Mouse (Mus musculus): ENCODE results near the gene Dph1.
"Not testable (repeated sequence)": the region's sequence is repeated elsewhere in the genome, so short reads cannot be mapped to it uniquely, and the experiment has no call there.

The Dph1 gene

DNA sequence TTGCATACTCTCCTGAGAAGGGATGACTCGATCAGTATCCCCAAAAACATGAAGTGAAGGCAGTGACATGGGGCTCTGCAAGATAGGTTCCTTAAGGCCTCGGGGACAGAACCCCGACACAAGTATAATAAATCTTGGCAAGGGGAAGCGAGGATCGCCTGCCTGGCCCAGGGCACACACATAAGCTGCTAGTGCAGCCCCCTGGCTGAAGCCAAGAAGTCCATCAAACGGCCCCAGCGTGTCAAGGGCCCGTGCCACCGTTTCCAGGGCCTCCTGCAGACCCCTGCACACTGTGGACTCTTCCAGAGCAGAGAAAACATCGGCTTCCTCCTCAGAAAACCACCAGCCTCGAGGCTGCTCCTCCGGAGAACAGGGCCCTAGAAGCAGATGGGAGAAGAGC, 13.0 kb downstream of the Dph1 start:
- in situ Hi-C loops (cut with MboI; ENCODE audit: low sequenced_read_pairs): no loop called here

DNA sequence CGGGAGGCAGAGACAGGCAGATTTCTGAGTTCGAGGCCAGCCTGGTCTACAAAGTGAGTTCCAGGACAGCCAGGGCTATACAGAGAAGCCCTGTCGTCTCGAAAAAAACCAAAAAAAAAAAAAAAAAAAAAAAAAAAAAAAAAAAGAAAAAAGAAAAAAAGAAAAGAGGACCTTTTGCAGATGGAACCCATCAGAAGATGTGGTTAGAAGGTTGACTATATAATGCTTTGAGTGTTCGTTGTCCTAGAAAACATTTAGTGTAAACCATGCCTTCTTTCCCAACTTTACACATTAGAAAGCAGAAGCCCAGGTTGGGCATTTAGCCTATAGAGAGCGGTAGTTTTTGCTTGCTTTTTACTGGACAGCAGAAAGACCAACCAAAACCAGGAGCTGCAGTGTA, 16.5 kb downstream of the Dph1 start:
- in situ Hi-C loops (cut with MboI; ENCODE audit: low sequenced_read_pairs): not testable (repeated sequence)

DNA sequence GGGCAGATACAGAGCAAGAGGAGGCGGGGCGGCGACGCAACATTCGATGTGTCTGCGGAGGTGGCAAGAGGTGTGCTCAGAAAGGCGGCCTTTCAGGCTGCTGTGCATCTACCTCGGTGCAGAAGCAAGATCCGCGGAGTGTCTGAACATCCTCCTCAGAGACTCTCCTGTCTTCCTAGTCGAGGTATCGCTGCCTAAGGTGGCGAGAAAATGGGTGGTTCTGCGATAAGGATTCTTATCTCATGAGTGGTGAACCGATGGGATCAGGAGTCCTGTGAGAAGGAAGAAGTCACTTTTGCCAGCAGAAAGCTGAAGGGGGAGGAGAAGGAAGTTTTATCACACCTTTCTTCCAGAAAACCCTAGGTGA, 17.3 kb downstream of the Dph1 start:
- in situ Hi-C loops (cut with MboI; ENCODE audit: low sequenced_read_pairs): no loop called here

DNA sequence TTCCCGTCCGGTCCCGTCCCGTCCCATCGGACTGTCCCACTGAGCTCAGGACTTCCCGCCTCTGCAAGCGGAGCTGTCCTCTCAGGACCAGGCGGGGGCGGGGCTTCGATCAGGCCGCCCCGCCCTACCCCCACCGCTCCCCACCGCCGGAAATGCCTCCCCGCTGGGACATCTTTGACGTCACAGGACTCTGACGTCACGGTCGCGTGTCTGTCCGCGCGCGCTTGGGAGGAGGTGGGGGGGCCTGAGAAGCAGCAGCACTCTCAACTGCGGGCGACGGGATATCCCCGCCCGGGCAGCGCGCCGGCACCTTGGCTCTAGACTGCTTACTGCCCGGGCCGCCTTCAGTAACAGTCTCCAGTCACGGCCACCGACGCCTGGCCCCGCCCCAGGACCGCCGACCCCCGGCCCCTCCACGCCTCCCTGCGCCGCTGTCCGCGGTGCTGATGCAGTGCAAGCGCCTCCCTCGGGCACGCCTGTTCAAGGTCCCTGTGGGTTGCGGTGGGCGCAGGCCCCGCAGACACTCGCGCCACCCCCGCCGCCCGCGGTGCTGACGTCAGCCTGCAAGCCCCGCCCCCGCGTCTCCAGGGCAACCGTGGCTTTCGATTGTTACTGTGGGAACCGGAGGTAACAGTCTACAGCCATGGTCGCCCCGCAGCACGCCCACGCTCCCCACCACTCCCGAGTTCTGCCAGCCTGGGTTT, 17.8 kb downstream of the Dph1 start:
- in situ Hi-C loops (cut with MboI; ENCODE audit: low sequenced_read_pairs): no loop called here

DNA sequence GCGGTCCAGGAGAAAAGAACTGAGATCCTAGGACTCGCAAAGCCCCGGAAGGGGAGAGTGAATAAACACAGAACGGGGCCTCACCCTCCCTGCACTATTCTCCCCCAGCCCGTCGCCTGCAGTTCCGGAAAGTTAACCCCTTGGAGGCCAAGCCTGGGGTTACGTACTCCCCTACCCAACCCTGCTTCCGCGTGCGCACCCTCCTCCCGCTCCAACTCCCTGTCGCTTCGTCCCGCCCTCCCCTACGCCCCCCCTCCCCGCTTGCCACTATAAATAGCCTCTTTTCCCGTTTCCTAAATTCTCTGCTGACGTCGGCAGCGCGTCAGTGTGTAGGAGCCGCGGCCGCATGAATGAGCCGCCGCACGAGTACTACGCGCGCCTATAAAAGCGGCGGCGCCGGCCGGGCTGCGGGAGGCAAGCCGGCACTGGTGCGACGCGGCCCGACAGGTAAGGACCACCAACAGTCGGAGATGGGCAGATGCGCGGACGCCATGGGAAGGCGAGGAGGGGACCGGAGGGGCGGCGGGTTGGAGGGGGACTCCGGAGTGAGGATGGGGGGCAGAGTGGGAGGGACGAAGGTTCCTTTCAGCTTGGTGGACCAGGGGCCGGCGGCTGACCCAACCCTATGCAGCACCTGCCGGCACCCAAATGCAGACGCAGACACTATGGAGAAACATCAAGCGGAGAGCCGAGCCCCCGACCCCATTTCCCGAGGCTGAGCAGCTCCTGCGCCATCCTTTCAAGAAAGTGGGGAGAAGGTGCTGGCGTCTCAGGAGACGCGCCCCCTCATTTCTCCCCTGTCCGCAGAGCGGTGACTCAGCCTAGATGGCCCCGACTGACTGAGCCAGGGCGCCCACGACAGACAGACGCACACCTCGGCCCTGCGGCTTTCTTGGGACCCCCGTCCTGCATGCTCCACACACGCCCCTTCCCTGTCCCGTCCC, 18.6 kb downstream of the Dph1 start:
- in situ Hi-C loops (cut with MboI; ENCODE audit: low sequenced_read_pairs): no loop called here

DNA sequence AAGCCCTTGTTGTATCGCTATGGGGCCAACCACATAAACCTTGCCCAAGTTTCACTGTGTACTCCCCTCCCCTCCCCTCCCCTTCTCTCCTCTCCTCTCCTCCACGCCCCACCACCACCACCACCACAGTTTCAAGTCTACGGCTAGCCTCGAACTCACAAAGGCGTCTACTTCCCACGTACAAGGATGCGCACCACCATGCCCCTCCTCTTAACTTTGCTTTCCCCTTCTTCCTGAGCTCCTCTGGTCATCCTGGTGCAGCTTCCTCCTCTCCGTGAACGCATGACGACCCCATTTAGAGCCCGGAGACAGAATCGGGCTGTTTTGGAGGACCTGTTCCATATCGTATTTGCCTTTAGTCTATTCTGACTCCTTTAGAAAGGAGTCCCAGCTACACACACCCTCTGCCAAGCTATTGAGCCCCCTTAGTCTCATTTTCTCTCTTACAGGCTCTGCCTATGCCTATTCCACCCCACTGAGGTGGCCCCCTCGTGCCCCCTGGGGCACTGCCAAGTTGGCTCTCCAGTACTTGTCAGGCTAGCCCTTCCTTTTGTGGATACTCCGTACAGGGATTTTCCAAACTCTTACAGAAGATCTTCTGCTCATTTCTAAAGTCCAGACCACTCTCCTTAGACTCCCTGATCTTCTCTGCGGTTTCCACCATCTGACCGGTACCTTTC, 19.7 kb downstream of the Dph1 start:
- in situ Hi-C loops (cut with MboI; ENCODE audit: low sequenced_read_pairs): no loop called here

DNA sequence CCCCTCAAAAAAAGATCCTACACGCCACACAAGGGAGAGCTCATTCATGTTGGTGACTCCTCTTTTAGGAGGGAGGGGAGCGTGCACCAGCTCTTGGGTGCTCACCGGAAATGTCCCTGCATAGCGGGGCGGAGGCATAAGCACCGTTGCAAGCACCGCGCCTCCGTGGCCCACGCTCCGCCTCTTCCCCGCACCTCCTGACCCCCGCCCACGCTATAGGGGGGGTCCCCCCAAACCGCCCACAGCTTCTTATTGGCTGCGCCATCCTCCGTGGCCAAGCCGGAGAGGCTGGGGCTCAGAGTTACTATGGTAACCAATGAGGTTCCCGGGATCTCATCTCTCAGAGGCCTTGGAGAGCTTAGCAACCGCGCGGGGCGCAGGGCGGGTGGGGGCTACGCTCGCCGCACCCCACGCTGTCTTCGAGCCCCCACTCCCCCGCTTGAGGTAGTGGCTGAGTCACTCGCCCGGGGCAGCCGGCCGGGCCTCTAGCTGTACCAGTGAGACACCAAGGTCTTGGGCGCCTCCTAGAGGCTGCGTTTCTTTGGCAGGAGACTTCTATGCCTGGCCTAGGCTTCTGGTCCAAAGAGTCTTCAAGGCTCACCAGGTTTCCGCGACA, 20.8 kb downstream of the Dph1 start:
- in situ Hi-C loops (cut with MboI; ENCODE audit: low sequenced_read_pairs): no loop called here

DNA sequence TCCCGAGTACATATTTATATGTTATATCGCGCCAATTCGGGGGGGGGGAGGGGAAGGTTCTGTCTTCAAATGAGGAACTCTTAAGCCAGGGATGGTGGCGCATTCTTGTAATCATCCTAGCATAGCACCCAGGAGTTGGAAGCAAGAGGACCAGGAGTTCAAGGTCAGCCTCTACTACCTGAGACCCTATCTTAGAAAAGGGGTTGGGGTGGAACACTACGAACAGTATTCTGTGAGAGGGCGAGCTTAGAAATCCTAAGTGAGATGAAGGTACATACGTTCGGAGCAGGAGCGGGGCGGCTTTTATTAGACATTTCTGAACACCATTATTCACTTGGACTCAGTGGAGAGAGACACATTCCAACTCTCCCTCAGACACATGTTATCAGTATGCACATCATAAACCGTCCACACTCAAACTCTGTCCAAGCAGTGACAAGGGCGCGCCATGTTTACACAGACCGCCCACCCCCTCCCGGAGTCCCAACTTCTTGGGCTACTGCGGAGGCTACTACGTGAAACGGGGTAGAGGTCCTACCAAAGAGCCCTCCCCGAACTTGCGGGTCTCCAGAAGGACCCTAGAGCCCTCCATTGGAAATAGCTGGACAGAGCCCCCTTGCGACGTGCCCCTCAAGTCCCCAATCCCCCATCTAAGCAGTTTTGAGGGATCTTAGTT, 21.5 kb downstream of the Dph1 start, which contains the start of gene Hic1:
Hic1 (minus strand) TSS at position 115 of the 676 bp plus-strand sequence.
- in situ Hi-C loops (cut with MboI; ENCODE audit: low sequenced_read_pairs): no loop called here

DNA sequence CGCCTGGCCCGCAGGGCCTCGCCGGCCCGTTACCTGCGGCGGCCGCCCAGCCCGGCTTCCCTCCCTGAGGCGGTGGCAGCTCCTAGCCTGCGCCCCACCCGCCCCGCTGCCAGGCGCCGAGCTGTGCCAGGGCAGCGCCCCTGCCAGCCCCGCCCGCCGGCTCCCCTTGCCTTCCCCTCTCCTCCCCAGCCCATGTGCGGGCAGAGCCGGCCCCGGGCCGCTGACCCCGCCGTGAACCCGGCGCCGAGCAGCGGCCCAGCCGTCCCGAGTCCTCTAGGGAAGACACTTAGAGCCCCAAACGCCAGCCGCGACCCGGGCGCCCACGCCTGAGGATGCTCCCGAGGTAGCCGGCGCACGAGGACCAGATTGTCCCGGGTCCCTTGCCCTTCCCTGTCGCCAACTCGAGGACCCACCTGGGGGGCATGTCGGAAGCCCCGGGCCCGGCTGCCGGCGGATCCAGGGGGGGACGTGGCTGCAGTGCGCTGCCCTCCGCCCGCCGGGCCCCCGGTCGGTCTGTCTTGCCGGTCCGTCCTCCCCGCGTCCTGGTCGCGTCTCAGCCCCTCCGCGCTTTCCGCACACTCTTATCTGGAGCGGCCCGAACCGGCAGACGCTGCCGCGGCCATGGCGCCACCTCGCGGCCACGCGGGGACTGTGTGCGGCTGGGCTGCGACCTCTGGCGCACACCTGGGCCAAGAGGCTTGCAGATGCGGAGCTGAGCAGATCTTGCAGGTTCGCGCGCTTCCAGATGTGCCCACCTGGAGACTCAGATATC, 22.3 kb downstream of the Dph1 start:
- in situ Hi-C loops (cut with MboI; ENCODE audit: low sequenced_read_pairs): no loop called here

DNA sequence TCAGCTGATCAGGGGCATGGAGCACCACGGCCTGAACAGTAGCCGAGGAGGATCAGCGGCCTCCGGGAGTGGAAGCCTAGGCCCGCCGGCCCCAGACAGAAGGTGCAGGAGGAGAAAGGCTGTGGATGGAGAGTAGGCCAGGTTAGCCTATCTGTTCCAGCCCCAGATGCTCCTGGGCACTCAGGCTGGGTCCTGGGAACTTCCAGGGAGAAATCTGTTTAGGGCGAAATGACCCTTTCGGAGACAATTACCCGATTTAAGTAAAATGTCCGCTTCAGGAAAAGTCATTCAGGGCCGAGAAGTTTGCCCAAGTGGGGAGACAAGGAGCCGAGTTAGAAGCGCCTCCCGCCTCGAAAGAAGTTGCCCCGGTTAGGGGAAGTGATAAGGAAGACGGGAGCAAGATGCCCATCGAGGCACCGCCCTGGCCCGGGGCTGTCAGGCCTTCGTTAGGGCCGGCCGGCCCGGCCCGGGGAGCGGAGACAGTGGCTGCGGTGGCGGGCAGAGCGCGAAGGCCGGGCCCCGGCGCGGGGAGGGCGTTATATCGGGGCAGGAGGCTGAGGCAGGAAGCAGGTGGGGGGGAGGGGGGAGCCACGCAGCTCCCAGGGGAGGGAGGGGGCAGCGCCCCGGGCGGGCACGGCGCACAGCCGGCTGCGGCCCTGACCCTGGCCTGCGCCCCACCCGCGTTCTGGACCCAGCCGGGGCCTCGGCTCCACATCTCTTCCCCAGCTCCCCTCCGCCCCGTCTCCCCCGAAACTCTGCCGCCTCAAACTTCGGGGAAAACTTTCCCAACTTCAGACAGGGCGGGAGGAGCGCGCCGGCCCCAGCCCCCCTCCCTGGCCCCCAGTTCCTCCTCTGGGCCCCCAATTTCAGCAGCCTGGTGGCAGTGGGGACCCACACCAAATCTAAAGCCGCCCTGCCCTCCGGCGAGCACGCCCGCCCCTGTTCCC, 23.1 kb downstream of the Dph1 start:
- in situ Hi-C loops (cut with MboI; ENCODE audit: low sequenced_read_pairs): no loop called here

DNA sequence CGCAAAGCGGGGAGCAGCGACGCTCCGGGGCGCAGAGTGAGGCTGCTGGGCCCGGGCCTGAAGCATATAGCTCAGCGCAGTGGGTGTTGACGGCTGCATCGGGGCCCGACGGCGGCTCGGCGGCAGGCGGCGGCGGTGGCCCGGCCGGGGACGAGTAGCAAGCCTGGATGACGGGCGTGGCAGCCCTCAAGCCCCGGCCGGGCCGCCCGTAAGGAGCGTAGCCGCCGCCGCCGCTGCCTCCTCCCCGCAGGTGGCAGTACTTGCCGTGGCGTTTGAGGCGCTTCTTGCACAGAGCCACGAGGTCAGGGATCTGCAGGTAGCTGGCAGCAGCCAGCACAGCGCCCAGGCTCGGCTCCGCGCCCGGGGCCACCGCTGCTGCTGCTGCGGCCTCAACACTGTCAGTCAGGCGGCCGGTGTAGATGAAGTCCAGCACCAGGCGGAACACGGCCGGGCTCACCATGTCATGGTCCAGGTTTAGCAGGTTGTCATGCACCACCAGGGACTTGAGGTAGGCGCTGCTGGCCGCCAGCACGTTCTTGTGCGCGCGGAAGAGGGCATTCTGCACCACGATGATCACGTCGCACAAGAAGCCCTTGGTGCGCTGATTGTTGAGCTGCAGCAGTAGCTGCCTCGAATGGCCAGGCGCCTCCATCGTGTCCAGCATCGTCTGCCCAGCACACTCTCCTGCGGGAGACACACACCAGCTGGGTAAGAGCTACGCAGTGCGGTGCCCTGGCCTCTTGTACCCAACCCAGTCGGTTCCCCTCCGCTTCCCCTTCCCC, 24.0 kb downstream of the Dph1 start:
- in situ Hi-C loops (cut with MboI; ENCODE audit: low sequenced_read_pairs): no loop called here

DNA sequence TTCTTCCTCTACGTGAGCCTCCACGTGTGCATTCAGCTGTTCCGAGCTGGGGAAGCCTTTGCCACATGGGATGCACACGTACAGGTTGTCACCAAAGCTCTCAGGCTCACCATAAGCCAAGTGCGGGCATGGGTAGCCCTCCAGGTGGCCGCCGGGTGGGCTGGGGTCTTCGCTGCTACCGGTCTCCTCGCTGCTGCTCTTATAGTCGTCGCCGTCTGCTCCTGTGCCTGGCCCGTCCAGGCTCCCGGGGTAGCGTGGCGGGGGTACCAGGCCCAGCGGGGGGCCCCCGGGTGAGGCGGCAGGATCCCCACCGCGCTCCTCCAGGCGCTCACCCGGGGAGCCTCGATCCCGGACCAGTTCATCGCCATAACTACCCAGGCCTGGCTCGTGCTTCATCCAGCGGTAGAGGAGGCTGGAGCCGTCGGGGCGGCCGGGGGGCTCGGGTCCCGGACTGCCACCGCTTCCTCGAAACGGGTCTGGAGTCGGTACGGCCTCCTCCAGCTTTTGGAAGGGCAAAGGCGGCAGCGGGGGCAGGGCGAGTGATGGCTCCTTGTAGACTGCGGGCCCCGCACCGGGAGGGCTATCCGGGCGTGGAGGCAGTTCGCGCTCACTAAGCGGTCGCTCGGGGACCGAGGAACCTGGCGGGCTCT, 24.7 kb downstream of the Dph1 start:
- in situ Hi-C loops (cut with MboI; ENCODE audit: low sequenced_read_pairs): no loop called here

DNA sequence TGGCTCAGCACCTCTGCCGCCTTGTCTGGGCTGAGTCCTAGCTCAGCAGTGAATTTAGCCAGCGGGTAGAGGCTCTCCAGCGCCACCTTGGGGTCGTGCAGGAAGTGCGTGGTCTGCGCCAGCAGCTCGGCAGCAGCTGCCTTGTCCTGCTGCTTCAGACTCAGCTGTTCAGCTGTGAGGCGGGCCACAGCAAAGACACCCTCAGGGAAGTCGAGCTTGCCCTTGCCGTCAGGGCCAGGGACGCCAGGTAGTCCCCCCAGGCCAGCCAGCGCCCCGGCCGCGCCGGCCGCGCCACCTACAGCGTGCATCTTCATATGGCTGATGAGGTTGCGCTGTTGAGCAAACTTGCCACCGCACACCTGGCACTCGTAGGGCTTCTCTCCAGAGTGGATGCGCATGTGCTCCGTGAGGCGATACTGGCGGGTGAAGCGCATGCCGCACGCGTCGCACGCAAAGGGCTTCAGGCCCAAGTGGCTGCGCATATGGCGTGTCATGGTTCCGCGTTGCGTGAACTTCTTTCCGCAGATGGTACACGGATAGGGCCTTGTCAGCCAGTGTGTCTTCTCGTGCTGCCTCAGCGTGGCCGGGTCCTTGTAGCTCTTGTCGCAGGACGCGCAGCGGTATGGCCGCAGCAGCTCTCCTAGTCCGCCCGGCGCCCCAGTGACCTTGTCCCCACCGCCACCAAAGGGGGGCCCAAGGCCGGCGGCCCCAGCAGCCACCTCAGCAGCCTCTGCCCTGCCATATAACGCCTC, 25.4 kb downstream of the Dph1 start:
- in situ Hi-C loops (cut with MboI; ENCODE audit: low sequenced_read_pairs): no loop called here

DNA sequence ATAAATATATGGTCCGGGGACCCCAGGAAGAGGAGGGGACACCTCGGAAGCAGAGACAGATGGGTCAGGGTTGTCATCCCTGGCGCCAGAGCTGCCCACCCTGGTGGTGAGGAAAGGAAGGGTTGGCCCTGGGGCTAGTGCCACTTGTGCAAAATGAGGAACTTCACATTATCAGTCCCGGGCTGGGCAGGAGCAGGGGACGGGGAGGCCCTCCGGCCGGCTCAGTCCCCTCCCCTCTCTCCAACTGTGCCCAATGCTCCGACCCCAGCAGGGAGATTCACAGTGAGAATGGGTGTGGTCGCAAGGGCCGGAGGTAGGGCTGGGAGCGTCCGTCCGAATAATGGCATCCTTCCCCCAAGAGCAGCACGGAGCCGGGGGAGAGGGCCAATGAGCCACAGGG, 26.3 kb downstream of the Dph1 start:
- in situ Hi-C loops (cut with MboI; ENCODE audit: low sequenced_read_pairs): no loop called here

DNA sequence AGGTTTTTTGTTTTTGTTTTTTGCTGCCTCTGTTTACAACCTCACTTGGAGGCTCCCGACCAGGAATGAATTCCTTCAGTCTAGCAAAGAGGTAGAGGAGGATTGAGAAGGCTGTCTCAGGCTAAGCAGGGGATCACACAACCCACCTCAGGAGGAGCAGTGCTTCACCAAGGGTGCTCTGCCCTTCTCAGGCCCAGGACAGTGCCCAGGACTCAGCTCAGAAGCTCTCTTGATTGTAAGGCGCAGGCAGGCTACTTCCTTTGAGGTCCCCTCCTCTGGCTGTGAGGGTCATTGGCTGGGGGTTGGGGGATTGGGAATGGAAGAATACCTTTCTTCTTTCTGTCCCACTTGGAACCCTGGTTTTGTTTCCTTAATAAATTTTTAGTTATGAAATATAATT, 27.0 kb downstream of the Dph1 start:
- in situ Hi-C loops (cut with MboI; ENCODE audit: low sequenced_read_pairs): no loop called here

DNA sequence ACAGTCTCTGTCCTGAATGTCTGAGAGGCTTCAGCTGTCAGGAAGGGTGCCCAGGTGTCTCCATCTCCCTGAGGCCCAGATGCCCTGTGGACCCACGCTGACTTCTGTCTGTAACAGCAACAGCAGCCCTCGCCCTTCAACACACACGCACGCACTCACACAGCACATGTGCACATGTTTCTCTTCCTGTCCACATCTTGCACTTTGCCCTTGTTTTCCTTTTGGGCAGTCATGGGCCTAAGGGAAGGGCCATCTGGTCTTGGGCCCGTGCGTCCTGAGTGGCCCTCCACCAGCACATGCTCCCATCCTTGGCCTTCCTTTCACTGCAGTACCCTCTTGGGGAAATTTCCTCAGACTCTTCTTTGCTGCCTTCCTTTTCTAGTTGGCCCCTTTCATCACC, 27.7 kb downstream of the Dph1 start:
- in situ Hi-C loops (cut with MboI; ENCODE audit: low sequenced_read_pairs): no loop called here

DNA sequence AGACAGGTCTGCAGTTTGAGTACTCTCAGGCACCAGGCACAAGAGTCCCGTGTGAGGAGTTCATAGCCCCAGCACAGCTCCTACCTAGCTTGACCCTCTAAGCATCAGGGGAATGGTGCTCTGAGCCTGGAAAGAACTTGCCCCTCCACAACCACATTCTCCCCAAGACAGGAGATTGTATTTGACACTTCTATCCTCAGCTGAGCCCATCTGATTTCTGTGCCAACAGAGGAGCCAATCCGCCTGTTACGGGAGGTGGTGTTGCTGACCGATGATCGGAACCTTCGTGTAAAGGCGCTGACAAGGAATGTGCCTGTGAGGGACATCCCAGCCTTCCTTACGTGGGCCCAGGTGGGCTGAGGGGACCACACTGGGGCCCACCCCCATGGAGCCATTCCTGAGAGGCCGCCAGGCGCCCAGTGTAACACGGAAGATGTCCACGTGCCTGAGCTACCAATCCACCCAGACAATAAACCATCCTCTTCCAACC, 28.4 kb downstream of the Dph1 start:
- in situ Hi-C loops (cut with MboI; ENCODE audit: low sequenced_read_pairs): no loop called here
